Mouse (Mus musculus) ES-E14 (cell line): ENCODE measurements at regions not wholly inside any gene's neighbourhood (a gene's known extent, or its start where the extent isn't known, plus 50 kb on each side); places are given as distances from the start of the nearest gene placed in this dataset.

Source experiments
- DNase-seq: peaks from one replicate; pipeline ENCODE4 v3.0.0-alpha.2; 2013; ENCODE audit warnings: low read depth, low spot score
- H3K27ac ChIP-seq: 2 replicates; pipeline ENCODE4 v1.5.1; 2012; ENCODE audit warnings: low read depth, mild to moderate bottlenecking, low read length, moderate library complexity, mixed read lengths; ENCODE audit not compliant: poor library complexity, insufficient read depth, severe bottlenecking
- H3K36me3 ChIP-seq: 2 replicates; pipeline ENCODE4 v1.6.1; 2012; ENCODE audit warnings: mild to moderate bottlenecking, low read length, moderate library complexity, mixed read lengths; ENCODE audit not compliant: control insufficient read depth, poor library complexity, insufficient read depth, severe bottlenecking
- H3K4me1 ChIP-seq, 2 experiments: fragments of 150-350 bp in 1 of 2; sonication (generic) in 1 of 2; 2 replicates each; pipeline ENCODE4 v1.6.1; 2012; ENCODE audit warnings: low read length in 2 of 2, mild to moderate bottlenecking in 1 of 2, mixed read lengths in 1 of 2; ENCODE audit not compliant: control insufficient read depth in 2 of 2, insufficient read depth in 2 of 2, poor library complexity in 1 of 2
- H3K4me3 ChIP-seq, 2 experiments: fragments of 150-350 bp in 1 of 2; sonication (generic) in 1 of 2; 2 replicates each; pipeline ENCODE4 v1.5.1; 2012; ENCODE audit warnings: low read length in 2 of 2, low read depth in 1 of 2, mild to moderate bottlenecking in 1 of 2, mixed read lengths in 1 of 2; ENCODE audit not compliant: insufficient read depth in 1 of 2, poor library complexity in 1 of 2, severe bottlenecking in 1 of 2
- H3K9ac ChIP-seq: 2 replicates; pipeline ENCODE4 v1.6.1; 2012; ENCODE audit warnings: low read depth, mild to moderate bottlenecking, low read length, mixed read lengths; ENCODE audit not compliant: poor library complexity, insufficient read depth, severe bottlenecking
- H3K9me3 ChIP-seq: fragments of 150-350 bp; sonication (generic); 2 replicates; pipeline ENCODE4 v1.6.1; 2012; ENCODE audit warnings: low read depth, mild to moderate bottlenecking, low read length; ENCODE audit not compliant: control insufficient read depth, insufficient read depth
- CHD2 ChIP-seq: IDR thresholded peaks from 2 replicates; pipeline ENCODE4 v1.6.1; 2014; ENCODE audit warnings: mild to moderate bottlenecking, low read depth, low read length, inconsistent platforms
- HCFC1 ChIP-seq: IDR thresholded peaks from 2 replicates; pipeline ENCODE4 v1.6.1; 2012; ENCODE audit warnings: low read length, inconsistent platforms, borderline replicate concordance; ENCODE audit not compliant: insufficient read depth
- MAFK ChIP-seq: IDR thresholded peaks from 2 replicates; pipeline ENCODE4 v1.6.1; 2014; ENCODE audit warnings: mild to moderate bottlenecking, low read depth, low read length, inconsistent platforms; ENCODE audit not compliant: insufficient read depth
- ZC3H11A ChIP-seq: IDR thresholded peaks from 2 replicates; pipeline ENCODE4 v1.6.1; 2012; ENCODE audit warnings: low read depth, mild to moderate bottlenecking, inconsistent platforms, low read length, borderline replicate concordance
- ZNF384 ChIP-seq: IDR thresholded peaks from 2 replicates; pipeline ENCODE4 v1.6.1; 2012; ENCODE audit warnings: low read depth, low read length, inconsistent platforms
- in situ Hi-C, 2 experiments: fragments of 600-800 bp; cut with MboI; formaldehyde crosslinking; loops; one replicate each; pipeline ENCODE4 v1.15.1; 2025; ENCODE audit warnings: low sequenced_read_pairs in 2 of 2, inconsistent platforms in 1 of 2; ENCODE audit not compliant: unreplicated experiment in 2 of 2

GRCm38 (mm10) chr10:125735744-125736494 is 230.0 kb upstream of the Lrig3 start:
- H3K27ac ChIP-seq, result no peak overlapping the region
- H3K36me3 ChIP-seq, result no peaks in the 10 kb centered on the region
- in situ Hi-C loops, result no loop called here
- H3K4me3 ChIP-seq, result no peak overlapping the region
- no peak for TF ChIP-seq MAFK
- TF ChIP-seq ZNF384, result no peak
- TF ChIP-seq CHD2, result no peak
- no peak for TF ChIP-seq HCFC1
- no peak for TF ChIP-seq ZC3H11A
- no peaks in the 10 kb centered on the region for H3K4me1 ChIP-seq
- DNase-seq, result no peak
- H3K9ac ChIP-seq, result no peak overlapping the region
- H3K9me3 ChIP-seq, result no peaks in the 10 kb centered on the region

GRCm38 (mm10) chr10:125743181-125743580 is 222.8 kb upstream of the Lrig3 start:
- H3K27ac ChIP-seq, result no peak overlapping the region
- in situ Hi-C loops, result no loop called here
- H3K9me3 ChIP-seq, result no peaks in the 10 kb centered on the region
- no peak overlapping the region for H3K4me3 ChIP-seq
- H3K36me3 ChIP-seq, result no peaks in the 10 kb centered on the region
- DNase-seq, result no peak
- no peak for TF ChIP-seq MAFK
- no peak for TF ChIP-seq ZNF384
- H3K4me1 ChIP-seq, result no peaks in the 10 kb centered on the region
- H3K9ac ChIP-seq, result no peak overlapping the region

- H3K27ac ChIP-seq, result no peak overlapping the region
- H3K9me3 ChIP-seq, result no peaks in the 10 kb centered on the region
- no peak for TF ChIP-seq MAFK
- no peak for TF ChIP-seq ZC3H11A
- TF ChIP-seq CHD2, result no peak
- TF ChIP-seq ZNF384, result no peak
- TF ChIP-seq HCFC1, result no peak
- in situ Hi-C loops, result no loop called here
- H3K4me1 ChIP-seq, result no peaks in the 10 kb centered on the region
- no peak overlapping the region for H3K4me3 ChIP-seq
- H3K9ac ChIP-seq, result no peak overlapping the region
- DNase-seq, result no peak
- H3K36me3 ChIP-seq, result no peaks in the 10 kb centered on the region
These were observed 216.9 kb upstream of the Lrig3 start for GRCm38 (mm10) chr10:125749031-125749585.

GRCm38 (mm10) chr10:125752506-125753218 is 213.3 kb upstream of the Lrig3 start:
- Histone ChIP-seq H3K36me3 (no peaks in the 10 kb centered on the region), H3K4me1 (no peaks in the 10 kb centered on the region), H3K27ac (no peak overlapping the region), H3K9ac (no peak overlapping the region), H3K9me3 (no peaks in the 10 kb centered on the region), H3K4me3 (no peak overlapping the region)
- TF ChIP-seq ZC3H11A (no peak), CHD2 (no peak), HCFC1 (no peak), MAFK (no peak), ZNF384 (no peak)
- no peak for DNase-seq
- in situ Hi-C loops, result no loop called here
